Mouse (Mus musculus) E14TG2a.4 (cell line): ENCODE results near the gene Tbp.
"Not testable (repeated sequence)": the region's sequence is repeated elsewhere in the genome, so short reads cannot be mapped to it uniquely, and the experiment has no call there.

Experiments
- H3K27me3 ChIP-seq: 2 replicates; pipeline ENCODE4 v1.6.1; 2014; ENCODE audit warnings: low read length, control low read depth; ENCODE audit not compliant: insufficient read depth
- H3K36me3 ChIP-seq: 2 replicates; pipeline ENCODE4 v1.6.1; 2014; ENCODE audit warnings: low read length, control low read depth; ENCODE audit not compliant: insufficient read depth
- H3K4me1 ChIP-seq: replicated peaks from 2 replicates; pipeline ENCODE4 v1.6.1; 2014; ENCODE audit warnings: low read depth, low read length, control low read depth
- H3K4me3 ChIP-seq: replicated peaks from 2 replicates; pipeline ENCODE4 v1.5.1; 2014; ENCODE audit warnings: mild to moderate bottlenecking, low read length
- H3K9me3 ChIP-seq: 2 replicates; pipeline ENCODE4 v1.6.1; 2014; ENCODE audit warnings: low read length, control low read depth
- CTCF ChIP-seq: conservative IDR thresholded peaks from 2 replicates; pipeline ENCODE4 v1.5.1; 2014; ENCODE audit warnings: low read length
- NANOG ChIP-seq: IDR thresholded peaks from 2 replicates; pipeline ENCODE4 v1.6.1; 2014; ENCODE audit warnings: borderline replicate concordance, low read length, mixed read lengths
- POU5F1 ChIP-seq: IDR thresholded peaks from 2 replicates; pipeline ENCODE4 v1.6.1; 2014; ENCODE audit warnings: low read length, borderline replicate concordance

Gene Tbp

DNA sequence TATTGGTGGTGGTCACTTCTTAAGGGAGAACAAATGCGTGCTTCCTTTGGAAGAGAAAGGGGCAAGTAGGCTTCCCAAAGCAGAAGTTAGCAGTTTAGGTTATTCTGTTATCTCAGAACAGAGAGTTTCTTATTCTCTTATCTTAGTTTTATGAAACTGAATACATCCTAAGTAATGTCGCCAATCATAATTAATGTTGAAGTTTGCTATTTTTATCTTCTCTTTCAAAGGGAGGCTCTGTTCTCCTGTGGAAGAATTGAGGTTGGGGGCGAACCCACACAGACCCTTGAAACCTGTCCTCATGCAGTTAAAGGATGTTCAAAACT lies 28.1 kb downstream of the Tbp start:
- peaks cover 40% of the 10 kb centered on the region for H3K4me1 ChIP-seq
- H3K4me3 ChIP-seq: peak overlapping the region; percentile 93
- no peaks in the 10 kb centered on the region for H3K27me3 ChIP-seq
- peaks cover 31% of the 10 kb centered on the region for H3K36me3 ChIP-seq
- H3K9me3 ChIP-seq: no peaks in the 10 kb centered on the region
- TF ChIP-seq NANOG (no peak), CTCF (no peak), POU5F1 (no peak)

DNA sequence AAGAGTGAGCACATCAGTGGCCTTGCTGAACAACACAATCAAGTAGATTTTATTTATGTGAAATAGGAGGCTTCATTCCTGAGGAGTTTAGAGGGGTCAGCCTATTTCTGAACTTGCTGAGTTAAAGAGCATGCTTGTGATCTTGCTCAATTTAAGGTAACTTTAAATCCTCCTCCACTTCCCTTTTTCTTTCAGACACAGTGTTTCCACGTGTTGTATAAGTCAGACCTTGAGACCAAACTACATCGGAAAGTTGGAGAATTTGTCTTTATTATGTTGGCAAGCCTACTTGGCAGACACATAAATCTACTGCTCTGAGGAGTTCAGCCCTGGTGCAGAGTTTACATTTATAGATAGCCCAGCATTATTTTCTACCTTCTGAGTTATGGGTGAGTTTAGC lies 29.2 kb downstream of the Tbp start:
- H3K27me3 ChIP-seq: no peaks in the 10 kb centered on the region
- peaks cover 40% of the 10 kb centered on the region for H3K4me1 ChIP-seq
- no peak overlapping the region for H3K4me3 ChIP-seq
- no peaks in the 10 kb centered on the region for H3K9me3 ChIP-seq
- H3K36me3 ChIP-seq: peaks cover 20% of the 10 kb centered on the region
- TF ChIP-seq POU5F1 (no peak), CTCF (no peak), NANOG (no peak)

DNA sequence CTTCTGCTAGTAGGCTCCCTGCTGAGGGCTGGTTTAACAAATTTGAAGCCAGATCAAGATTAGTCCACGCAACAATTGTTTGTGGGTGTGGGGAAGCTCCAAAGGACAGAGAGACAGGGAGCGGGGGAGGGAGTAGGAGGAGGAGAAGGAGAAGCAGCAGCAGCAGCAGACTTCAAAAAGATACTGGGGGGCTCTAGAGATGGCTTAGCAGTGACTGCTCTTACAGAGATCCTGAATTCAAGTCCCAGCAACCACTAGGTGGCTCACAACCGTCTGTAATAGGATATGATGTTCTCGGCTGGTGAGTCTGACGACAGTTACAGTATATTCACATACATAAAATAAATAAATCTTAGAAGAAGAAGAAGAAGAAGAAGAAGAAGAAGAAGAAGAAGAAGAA lies 30.5 kb downstream of the Tbp start:
- peak; percentile 29 for TF ChIP-seq CTCF
- TF ChIP-seq POU5F1: no peak
- Histone ChIP-seq H3K4me1 (peaks cover 38% of the 10 kb centered on the region), H3K36me3 (peaks cover 7% of the 10 kb centered on the region), H3K4me3 (no peak overlapping the region), H3K27me3 (peaks cover 3% of the 10 kb centered on the region), H3K9me3 (no peaks in the 10 kb centered on the region)

DNA sequence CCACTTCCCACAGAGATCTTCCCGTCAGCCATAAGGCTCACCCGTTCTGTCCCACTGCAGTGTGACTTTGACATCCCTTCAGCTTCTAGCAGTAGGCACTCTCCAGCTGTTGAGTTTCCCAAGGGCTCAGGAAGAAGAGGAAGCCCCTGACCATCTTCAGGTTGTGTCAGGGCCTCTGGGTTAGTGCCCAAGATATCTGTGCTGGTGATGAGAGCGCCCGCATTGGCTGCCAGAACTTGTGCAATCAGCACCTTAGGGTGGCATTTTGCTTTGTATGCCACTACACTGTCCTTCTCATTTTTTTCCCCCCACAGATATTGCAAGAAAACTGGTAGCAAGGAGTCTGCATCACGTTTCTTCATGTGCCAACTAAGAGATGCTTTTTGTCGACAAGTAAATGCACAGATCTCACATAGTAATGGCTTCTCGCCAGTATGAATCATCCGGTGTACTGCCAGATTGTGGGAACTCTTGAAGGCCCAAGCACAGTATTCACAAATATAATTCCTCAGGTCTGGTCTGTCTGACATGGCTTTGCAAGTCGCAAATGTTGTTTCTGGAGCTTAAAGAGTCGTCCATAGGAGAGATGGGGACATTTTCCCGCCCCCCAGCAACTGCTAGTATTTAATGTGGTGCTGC lies 35.6 kb downstream of the Tbp start:
- peaks cover 27% of the 10 kb centered on the region for H3K27me3 ChIP-seq

DNA sequence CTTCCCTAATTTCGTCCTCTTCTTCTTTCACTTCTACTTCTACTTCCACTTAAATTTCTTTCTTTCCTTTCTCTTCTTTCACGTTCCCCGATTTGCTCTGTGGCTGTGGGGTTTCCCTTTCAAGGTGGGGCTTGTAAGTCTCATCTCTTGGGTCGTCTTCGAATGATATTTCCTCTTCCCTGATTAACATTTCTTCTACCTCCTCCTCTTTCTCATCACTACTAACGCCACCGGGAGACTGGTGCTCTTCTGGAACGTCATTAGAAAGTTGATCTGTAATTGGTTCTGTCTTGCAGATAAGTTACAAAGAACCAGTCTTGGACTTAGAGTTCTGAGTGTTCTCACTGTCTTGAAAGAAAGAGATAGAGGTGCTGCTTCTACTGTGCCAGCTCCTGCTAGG lies 36.3 kb downstream of the Tbp start:
- Histone ChIP-seq H3K4me1 (peaks cover 19% of the 10 kb centered on the region), H3K4me3 (peak overlapping the region; percentile 70; the same call in 1 of the 2 replicates), H3K9me3 (no peaks in the 10 kb centered on the region), H3K27me3 (peaks cover 29% of the 10 kb centered on the region), H3K36me3 (no peaks in the 10 kb centered on the region)
- TF ChIP-seq CTCF: no peak
- TF ChIP-seq POU5F1: no peak
- no peak for TF ChIP-seq NANOG

More for the DNA sequence above, 35.6 kb downstream of the Tbp start:
- TF ChIP-seq NANOG (no peak), CTCF (no peak)
- Histone ChIP-seq H3K4me1 (peaks cover 24% of the 10 kb centered on the region), H3K36me3 (no peaks in the 10 kb centered on the region), H3K4me3 (no peak overlapping the region), H3K9me3 (no peaks in the 10 kb centered on the region)

DNA sequence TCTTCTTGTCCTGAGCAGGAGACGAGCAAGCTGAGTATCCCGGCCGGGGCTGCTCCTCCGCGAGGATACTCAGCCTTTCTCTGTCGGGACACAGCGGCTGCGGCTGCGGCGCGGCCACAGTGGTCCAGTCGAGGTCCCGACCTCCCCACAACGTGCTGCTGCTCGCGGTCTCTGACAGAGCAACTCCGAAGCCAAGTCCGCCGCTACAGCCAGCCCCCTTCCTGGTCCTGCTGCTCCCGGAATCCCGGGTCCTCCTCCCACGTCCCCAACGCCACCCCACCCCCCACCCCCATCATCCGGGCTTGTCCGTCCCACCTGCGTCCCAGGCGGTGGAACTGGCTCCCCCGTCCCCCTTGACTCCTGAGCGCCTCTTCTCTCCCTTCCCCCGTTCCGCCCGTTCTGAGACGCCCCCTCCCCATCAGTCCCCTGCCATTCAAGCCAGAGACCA lies 36.8 kb downstream of the Tbp start:
- Histone ChIP-seq H3K4me1 (peaks cover 13% of the 10 kb centered on the region), H3K4me3 (peak overlapping the region; percentile 70), H3K36me3 (no peaks in the 10 kb centered on the region), H3K27me3 (peaks cover 29% of the 10 kb centered on the region), H3K9me3 (no peaks in the 10 kb centered on the region)
- TF ChIP-seq CTCF (no peak), NANOG (no peak), POU5F1 (no peak)

DNA sequence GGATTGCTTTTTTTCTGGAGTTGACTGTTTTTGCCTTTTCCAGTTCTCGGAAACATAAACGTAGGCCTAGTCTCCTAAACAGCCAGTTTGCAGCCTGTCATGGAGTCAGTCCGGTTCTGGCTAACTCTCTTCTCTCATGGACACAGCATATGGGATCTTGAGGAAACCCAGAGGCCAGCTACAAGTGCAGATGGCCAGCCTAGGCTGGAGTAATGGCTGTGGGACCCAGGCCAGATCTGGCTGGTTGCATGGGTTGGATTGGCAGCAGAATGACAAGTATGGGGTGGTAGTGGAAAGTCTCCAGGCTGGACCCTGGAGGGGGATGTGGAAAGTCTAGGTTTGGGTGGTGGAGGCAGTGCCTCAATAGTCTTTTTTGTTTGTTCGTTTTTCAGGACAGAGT lies 40.6 kb downstream of the Tbp start:
- Histone ChIP-seq H3K27me3 (peaks cover 24% of the 10 kb centered on the region), H3K4me3 (no peak overlapping the region), H3K4me1 (peaks cover 28% of the 10 kb centered on the region), H3K9me3 (no peaks in the 10 kb centered on the region), H3K36me3 (no peaks in the 10 kb centered on the region)
- TF ChIP-seq NANOG (no peak), POU5F1 (no peak), CTCF (no peak)

DNA sequence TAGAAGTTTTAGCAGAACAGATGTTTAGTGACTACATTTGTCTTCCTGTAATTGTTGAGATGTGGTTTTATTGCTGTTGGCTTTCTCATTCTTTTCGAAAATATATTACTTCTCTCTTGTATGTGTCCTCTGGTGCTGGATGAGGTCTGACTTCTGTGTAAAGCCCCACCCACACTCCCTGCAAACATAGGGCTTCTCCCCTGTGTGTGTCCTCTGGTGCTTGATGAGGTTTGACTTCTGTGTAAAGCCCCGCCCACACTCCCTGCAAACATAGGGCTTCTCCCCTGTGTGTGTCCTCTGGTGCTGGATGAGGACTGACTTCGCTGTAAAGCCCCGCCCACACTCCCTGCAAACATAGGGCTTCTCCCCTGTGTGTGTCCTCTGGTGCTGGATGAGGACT lies 44.2 kb downstream of the Tbp start:
- H3K36me3 ChIP-seq, H3K9me3 ChIP-seq, H3K27me3 ChIP-seq: not testable (repeated sequence)
- Histone ChIP-seq H3K4me1 (peaks cover 16% of the 10 kb centered on the region), H3K4me3 (peak overlapping the region; percentile 71)

DNA sequence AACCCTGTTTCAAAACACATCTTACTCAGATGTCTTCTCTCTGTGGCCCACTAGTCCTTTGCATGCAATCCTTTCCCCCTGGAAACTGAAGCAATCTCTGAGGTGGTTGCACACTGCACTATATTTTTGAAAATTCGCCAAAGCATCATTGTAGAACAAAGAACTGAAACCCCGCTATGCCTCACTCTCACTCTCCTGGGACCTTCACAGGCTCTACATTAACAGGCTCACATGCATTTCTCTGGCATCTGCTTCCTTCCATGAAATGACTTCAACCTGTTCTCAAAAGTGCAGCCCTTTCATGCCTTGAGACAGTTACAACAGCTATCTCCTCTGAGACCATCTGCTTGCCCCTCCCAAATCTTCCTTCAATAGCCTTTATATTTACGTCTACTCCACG lies 46.8 kb downstream of the Tbp start:
- no peak for TF ChIP-seq POU5F1
- no peak for TF ChIP-seq NANOG
- TF ChIP-seq CTCF: no peak
- H3K9me3 ChIP-seq: no peaks in the 10 kb centered on the region
- H3K4me3 ChIP-seq: no peak overlapping the region
- H3K27me3 ChIP-seq: no peaks in the 10 kb centered on the region
- peaks cover 27% of the 10 kb centered on the region for H3K4me1 ChIP-seq
- no peaks in the 10 kb centered on the region for H3K36me3 ChIP-seq
